In the genomic region with DNA sequence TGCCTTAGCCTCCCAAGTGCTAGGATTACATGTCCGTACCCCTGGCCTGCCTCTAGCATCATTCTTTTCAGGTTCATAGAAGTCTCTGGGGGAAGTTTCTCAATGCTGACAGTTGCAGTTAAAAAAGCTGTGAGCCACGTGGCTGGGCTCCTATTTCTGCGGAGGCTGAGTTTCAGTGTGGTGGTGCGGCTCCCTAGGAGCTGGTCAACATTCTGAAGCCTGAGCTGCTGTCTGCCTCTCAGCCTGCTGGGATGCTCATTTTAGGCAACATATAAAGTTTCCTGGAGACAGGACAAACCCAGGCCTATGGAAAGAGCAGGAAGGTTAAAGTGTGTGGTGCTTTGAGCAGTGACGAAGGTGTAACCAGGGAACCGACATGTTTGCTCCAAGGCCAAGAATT, we compare ENCODE assay signal across 20 mouse cellular contexts. TPM values are rescaled to one million over a fixed set of nuclear protein-coding genes. Genes with fewer than 3 reads are reported as not detected.
"Had no signal": no experiment of that assay in that cellular context is flagged by ENCODE, and none has a peak within 500 bp of the region (broad histone marks: within the 10 kb centered on the region; RNA-seq: fewer than 3 reads in every experiment).

No protein-coding gene starts in this region.

- DNase-seq: kidney, adult 18-20 months; kidney, adult 9 months; kidney, postnatal 14 days; layer of hippocampus, adult 9-11 months; liver; lung, adult 18-20 months; lung, postnatal 10 days; lung, postnatal 36 days; right cerebral cortex, postnatal 25 days; thymus, adult 18-20 months; thymus, postnatal 36 days had no signal

- ATAC-seq: liver, embryonic 12.5 days; midbrain, embryonic 13.5 days; midbrain, embryonic 16.5 days had no signal

RNA-seq across cellular contexts. Expression of a gene that starts 12.1 kb away (rescaled TPM):
- total RNA-seq: layer of hippocampus, adult 2 months; layer of hippocampus, postnatal 25 days; left cerebral cortex, adult 18-20 months; left cerebral cortex, postnatal 25 days; monocyte, adult 5-6 weeks; neutrophil, adult 5-6 weeks had no signal

RNA-seq across cellular contexts. Expression of a gene that starts 34.0 kb away (rescaled TPM):
- total RNA-seq: monocyte, adult 5-6 weeks; neutrophil, adult 5-6 weeks had no signal

RNA-seq across cellular contexts. Expression of a gene that starts 52.5 kb away (rescaled TPM):
- total RNA-seq: monocyte, adult 5-6 weeks; neutrophil, adult 5-6 weeks had no signal
